Mouse (Mus musculus) mouse embryonic stem cell (cell line): ENCODE data around the gene Dpt.
"Not testable (repeated sequence)": the region's sequence is repeated elsewhere in the genome, so short reads cannot be mapped to it uniquely, and the experiment has no call there.

Experiments used
- in situ Hi-C, 2 experiments: fragments of 300-500 bp; cut with MboI; formaldehyde crosslinking; loops; 1 replicate in 1 of 2; 3 replicates in 1 of 2; pipeline ENCODE4 v1.14.3; 2019 to 2020; ENCODE audit warnings: low sequenced_read_pairs in 2 of 2, low pct_unique_long_range_greater_than_20kb in 1 of 2, mixed read lengths in 1 of 2; ENCODE audit not compliant: unreplicated experiment in 1 of 2

Dpt gene

DNA sequence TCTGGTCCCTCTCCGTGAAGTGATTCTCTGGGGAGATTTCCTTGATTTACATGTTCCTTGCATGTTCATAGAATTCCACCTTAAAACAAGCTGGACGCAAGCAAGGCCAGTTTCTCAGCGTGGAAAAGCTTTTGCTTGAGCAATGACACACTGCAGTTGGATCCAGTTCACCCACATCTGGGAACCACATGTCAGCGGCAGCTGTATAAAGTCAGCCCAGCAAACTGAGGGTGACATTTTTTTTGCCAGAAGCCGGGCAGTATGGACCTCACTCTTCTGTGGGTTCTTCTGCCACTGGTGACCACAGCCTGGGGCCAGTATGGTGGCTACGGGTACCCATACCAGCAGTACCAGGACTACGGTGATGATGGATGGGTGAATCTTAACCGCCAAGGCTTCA, at the start of gene Dpt:
TSS of gene Dpt (plus strand) at position 174 of the 400 bp plus-strand sequence.
- in situ Hi-C loops, result no loop called here

DNA sequence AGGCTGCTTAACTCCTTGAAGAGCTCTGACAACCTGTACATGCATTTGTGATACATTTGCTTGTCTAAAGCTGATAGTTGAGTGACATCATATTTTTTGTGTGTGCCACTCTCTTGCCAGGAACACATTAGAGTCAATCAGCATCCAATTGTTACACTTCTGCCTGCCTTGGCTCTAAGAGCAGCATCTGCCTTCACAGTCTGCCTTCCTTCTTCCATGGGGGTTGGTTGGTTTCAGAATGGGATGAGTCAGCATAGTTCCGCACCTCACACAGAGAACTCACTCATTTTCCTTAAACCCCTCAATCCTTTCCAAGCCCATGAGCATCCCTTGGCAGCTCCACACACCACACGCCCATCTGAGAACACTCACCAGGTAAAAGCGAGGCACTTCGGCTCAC, 42.7 kb upstream of the Dpt start:
- in situ Hi-C loops, result no loop called here

DNA sequence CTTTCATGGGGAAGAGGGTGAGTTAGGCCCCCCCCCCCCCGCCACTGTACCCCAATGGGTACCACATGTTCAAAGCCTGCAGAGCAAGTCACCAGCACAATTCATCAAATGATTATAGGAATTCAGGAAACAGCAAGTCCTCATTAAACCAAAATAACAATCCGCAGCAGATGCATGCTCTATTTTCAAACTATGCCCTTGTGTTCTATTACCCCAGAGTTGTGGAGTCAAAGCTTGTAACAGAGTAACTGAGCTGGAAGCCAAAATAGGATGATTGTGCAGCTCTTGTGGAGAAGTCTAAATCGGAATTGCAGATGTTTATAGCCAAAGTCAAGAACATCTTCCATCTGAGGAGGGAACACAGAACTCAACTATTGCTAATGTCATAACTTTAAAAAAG, 40.8 kb upstream of the Dpt start:
- in situ Hi-C loops, result no loop called here

DNA sequence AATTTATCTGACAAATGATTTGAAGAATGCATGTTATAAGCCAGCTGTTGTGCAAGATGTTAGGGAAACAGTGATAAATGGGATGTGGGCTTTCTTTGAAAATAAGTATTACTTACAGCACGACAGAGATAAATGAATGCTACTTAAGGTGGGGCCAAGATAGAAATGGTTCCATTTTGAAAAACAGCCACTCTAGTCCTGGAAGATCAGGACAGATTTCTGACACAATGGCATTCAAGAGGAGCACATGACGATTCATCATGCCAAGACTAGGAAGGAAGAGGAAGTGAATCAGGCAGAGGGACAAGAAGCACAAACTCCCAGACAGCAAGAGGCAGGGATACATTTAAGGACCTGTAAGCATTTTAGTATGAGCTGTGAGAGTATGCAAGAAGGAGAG, 39.5 kb upstream of the Dpt start:
- in situ Hi-C loops, result no loop called here

DNA sequence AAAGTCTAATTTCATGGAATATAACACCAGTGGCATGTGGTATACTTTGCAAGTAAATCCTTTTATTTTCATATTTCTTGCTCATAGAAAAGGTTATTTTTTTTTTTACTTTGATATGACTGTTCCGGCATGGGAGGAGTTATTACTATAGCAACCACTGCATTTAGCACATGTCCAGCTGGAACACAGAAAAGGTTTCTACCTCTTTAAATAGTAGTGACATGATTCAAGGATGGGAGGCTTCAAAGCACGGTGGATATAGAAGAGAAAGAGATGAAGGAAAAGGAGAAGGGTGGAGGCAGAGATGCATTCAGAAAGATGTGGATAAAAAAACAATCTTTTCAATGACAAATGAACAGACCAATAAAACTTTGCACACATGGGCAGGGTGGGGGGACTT, 38.0 kb upstream of the Dpt start:
- in situ Hi-C loops, result no loop called here

DNA sequence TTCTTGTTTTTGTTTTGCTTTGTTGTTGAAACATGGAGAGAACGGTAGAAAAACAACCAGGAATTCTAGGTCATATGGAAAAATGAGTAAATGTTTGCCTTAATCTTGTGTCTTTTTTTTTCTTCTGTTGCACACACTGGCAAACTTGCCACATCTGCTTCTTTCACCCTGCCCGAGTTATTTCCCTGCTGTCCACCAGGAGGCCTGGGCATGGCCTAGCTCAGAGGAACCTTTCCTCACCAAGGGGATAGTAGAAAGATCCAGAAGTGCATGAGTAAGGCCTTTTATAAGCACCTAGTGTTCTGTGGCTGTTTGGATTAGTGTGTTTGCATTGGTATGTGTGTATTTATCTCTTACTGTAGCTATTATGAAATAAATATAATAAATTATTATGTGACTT, 34.2 kb upstream of the Dpt start:
- in situ Hi-C loops, result no loop called here

DNA sequence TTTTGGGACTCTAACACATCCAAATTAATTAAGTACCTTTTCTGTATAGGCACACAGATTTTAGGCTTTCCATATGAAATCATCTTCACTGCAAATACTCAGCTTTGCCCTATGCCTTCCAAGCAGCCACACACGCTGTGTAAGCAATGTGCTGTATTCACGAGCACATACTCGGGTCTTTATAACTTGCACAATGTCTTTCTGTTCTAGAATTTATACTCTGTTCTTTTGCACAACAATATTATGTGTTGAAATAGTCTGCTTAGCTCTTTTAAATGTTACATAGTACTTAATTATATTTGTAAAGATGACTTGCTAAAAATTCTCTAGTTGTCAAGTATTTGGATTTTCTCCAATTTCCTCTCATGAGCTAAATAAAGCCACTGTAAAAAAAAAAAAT, 29.8 kb upstream of the Dpt start:
- in situ Hi-C loops, result no loop called here

DNA sequence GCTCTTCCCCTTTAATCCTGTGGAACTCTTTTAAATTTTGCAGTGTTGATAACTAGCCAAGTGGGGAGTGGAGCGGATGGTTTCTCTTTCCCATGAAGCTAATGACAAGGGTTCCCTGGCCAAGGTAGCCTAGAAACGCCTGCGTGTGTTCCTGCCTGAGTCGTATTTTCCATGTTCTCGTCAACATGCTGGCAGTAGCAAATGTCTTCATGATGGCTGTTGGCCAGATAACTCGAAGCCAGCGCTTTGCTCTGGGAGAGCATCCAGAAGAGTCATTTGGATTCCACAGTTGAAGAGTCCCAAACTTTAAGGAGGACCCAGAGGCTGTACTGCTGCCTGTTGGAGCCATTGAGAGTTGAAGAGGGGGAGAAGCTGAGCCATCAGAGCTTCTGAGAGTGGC, 25.8 kb upstream of the Dpt start:
- in situ Hi-C loops, result no loop called here

DNA sequence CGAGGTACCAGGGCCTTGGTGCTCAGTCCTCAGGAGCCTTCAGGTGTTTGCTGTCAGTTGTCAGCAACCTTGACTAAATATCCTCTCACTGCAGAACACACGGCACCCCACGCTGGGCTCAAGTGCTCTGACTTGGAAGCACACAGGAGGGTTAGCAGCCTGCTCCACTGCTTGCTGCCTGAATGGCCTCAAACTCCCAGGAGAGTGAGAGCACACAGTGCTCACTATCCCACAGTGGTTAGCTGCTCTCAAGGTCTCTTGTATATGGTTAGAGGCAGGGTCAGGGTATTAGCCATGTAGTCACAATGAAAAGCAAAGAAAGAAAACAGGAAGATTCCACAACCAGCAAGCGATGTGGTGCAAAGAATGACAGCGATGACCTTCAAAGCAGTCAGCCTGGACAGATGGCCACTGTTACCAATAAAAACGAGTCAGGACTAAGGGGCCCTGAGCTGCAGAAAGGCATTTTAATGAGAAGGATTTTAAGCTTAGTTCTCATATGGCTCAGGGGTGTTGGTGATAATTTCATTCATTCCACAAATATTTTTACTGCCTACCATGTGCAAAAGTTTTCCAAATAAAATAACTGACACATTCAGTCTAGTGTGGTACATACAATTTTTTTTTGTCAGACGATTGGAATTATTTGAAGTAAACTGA, 15.5 kb upstream of the Dpt start:
- in situ Hi-C loops, result no loop called here

DNA sequence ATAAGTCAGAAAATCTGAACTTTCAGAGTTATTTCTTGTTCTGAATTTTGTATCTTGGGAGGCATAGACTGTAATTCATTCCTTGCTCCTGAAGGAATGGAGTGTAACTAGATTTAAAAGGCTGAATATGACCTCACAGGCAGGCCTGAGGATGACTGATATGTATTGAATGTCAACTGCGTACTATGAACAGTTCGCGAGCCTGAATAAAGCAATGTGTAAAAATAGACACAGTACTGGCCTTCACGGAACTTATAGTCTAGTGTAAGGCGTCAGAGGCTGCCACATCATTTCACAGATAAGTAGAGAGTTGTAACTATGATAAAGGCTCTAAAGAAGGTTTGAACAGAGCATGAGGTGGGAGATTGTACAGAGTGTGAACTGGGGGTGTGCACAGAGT, 10.3 kb upstream of the Dpt start:
- in situ Hi-C loops, result no loop called here

DNA sequence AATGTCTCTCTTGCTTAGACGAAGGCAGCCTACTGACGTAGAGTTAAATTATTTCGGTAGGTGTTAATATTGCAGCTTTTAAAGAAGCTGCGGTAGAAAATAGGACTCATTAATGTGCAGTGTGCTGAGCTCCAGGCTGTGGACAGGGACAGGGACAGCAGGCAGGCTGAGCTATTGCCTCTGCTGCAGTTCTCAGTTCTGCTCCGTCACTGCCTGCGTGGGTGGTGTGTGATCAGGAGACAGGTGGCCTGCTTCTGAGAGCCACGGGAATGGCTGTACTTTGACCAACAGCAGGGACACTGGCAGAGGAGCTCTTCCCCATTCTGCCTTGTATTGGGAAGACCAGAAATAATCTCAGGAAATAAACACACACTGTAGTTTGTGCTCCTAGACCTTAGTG, 8.7 kb upstream of the Dpt start:
- in situ Hi-C loops, result no loop called here

DNA sequence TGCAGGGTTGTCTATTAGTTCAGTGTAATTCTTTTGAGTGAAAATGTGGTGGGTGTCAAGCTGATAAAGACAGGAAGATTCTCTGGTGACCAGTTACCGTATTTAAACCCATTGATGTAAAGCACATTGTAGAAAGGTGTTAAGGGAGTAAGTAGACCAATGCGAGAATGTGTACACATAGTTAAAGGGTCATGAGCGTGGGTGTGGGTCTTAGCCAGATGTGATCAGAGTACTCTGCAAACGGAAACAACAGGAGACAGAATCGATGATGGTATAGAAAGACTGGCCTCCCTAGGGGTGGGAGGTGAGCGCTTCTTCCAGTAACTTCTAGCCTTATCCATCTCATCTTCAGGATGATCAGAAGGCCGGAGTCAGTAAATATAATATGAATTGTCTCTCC, 8.2 kb upstream of the Dpt start:
- in situ Hi-C loops, result no loop called here

DNA sequence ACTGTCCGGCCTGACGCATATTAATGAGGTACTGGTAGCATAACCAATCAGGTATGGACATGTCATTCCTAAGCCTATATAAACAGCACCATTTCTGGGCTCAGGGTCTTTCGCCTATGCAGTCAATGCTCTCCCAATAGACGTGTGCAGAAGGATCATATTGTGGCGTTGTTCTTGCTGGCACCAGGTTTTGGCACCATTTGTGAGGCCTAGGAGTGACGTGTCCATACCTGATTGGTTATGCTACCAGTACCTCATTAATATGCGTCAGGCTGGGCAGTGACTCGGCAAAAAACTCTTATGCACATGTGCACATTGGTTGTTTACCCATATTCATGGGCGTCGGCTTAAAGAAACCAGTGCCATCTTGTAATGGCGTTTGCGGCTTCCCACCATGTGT, 6.1 kb upstream of the Dpt start:
- in situ Hi-C loops, result not testable (repeated sequence)

DNA sequence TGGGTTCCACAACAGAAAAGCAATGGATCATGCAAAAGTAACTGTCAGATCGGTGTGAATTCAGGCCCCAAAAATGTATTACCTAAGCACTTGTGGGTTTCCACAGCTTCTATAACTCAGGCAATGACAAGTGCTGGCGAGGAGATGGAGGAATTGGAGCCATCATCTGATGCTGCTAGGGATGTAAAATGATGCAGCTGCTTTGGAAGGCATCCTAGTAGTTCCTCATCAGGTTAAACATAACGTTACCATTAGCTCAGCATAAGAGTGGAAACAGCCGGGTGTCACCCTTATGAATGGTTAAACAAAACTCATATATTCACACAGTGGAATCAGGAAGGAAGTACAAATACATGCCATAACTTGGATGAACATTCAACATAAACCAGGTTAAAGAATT, 3.4 kb upstream of the Dpt start:
- in situ Hi-C loops, result no loop called here

DNA sequence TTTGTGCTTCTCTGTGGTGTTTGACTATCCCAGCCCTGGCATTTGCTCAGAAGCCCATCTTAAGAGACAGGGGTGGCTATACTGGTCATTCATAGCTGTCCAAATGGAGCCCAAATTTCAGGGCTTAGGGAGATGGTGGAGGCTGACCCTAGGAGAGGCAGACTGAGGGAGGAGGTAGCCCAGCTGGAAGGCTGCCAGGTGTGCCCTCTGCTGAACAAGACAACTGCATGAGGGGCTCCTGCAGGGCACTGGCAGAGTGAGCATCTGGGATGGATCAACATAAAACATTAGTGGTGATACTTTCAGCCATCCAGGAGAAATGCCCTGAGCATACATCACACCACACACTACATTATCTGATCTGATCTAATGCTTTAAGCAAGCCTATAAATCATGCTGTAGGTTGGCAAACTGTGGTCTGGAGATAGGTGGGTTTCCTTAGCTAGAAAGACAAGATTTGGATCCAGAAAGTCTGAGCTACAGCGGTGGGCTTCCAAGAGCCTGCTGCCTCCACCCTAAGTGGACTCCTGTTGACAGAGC, 1.4 kb downstream of the Dpt start:
- in situ Hi-C loops, result no loop called here

DNA sequence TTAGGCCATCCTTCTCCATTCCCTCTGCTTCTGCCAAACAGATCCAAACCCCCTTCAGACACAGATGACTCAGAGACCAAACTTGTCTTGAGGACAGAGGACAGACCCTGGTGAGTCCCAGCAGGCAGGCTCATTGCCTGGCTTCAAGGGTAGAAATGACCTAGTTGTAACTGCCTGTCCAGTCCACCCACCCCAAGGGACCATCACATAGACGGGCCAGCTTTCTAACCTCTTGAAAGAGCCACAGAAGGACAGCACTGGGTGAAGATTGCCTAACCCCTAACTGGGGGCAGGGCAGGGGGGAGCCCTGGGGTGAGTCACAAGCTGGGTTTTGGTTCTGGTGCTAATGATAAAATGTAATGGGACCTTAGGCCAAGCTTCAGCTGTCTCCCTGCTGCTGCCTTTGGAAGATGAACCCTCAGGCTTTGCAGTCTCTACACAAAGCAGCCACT, 2.1 kb downstream of the Dpt start:
- in situ Hi-C loops, result no loop called here

DNA sequence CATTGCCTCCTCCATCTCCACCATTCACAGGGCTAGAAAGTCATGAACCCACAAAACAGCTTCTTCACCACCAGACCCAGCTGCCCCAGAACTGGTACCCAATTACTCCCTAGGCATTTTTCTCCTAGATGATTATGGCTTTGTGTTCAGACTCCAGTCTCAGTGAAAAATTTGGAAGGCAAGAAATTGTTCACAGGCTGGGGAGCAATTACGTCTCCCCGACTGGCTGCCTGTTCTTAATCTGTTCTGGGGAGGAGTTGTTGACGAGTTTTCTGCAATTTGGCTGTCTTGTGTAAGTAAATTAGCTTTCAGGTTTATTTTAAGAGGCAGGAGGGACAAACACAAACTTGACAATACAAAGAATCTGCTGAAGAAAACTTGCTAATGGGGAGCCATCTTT, 2.7 kb downstream of the Dpt start:
- in situ Hi-C loops, result no loop called here

DNA sequence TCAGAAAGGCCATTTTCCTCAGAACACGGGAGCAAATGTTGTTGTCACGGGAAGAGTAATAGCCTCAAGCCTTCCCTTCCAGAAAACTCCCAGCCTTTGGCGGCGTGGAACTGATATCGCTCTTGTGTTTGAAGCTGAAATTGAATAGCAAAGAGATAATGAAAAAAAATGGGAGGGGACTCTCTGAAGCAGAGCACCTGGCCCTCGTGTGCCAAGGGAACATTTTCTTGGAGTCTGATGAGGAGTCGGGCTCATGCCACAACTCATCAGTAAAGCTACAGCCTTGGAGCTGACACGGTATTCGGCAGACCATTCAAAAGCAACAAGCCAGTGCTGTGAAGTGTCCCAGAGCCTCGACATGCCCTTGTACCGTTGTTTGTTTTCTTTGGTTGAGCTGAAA, 7.8 kb downstream of the Dpt start:
- in situ Hi-C loops, result no loop called here

DNA sequence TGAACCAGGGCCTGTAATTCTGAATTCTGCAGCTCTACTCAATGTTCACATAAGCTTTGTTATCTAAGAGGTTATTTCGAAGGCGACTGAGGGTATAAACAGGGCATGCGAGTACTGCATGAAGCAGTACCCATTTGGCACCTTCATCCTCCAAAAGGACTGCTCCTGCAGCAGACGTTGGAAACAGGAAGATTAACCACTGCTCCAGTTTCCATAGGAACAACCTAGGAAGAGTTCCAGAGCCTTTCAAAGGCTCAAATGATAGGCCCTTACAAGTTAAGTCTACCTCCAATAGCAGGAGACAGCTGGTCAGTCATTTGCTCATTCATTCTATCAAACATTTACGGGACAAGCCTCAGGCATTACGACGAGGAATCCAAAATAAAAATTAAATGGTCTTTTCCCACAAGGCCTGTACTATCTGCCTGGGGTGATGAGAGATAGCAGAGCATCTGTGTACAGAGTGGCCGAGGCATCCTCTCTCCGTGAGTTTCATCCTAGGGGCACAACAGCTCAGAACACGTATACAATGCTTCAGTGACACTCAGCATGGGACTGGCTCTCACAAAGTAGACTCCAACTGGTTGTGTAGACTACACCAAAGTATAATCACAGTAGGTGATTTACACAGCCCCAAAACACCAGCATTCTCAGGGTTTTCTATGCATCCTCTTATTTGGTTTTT, 8.4 kb downstream of the Dpt start:
- in situ Hi-C loops, result no loop called here

DNA sequence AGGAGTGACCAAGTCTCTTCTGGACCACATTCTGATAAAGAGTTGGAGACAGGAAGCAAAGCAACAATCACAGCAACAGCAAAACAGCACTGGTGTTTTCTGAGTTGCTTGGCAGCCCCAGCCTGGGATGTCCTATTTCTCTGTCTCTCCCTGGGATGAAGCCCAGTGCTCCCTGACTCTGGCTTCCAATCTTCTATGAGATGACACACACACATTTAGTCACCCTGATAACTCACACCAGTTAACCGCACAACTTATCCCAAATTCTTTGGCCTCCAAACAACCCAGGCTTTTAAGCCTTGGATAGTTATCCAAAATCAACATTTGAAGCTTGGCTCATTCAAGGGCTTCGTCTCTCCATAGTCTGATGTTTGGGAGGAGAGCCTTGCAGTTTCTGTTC, 12.9 kb downstream of the Dpt start:
- in situ Hi-C loops, result no loop called here
